Mouse (Mus musculus) bone marrow macrophage, adult 2 months (primary cell): Measurements from ENCODE around the gene H2afy.

ENCODE experiments used
- CTCF ChIP-seq: IDR thresholded peaks from 2 replicates; pipeline ENCODE4 v1.5.1; 2012; ENCODE audit warnings: low read depth, mild to moderate bottlenecking, low read length, moderate library complexity
- POLR2A ChIP-seq: IDR thresholded peaks from 2 replicates; pipeline ENCODE4 v1.6.1; 2012; ENCODE audit warnings: mild to moderate bottlenecking, low read depth, low read length, borderline replicate concordance

DNA sequence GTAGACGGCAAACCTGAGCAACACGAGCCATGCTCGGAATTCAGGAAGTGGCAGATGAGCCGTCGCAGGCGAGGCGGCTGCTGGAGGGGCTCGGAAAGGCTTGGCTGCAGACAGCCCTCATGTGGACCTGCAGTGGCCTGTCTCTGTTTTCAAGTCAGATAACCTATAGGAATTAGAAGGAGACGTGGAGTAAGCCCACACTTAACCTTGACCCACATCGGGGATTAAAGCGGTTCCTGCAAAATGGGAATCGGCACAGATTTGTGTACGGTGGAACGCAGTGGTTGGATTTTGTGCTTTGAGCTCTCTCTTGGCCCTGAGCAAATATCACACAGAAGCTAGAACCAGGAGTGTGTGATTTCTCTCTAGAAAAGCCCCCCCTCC, 111.1 kb downstream of the H2afy start:
- TF ChIP-seq CTCF = no peak
- TF ChIP-seq POLR2A = no peak
